Mouse (Mus musculus) liver, embryonic 14.5 days (tissue): ENCODE data around the gene Clec12a. TPM values are rescaled to one million over a fixed set of nuclear protein-coding genes. Genes with fewer than 3 reads are reported as not detected.

Experiments
- ATAC-seq: fragments of 200-750 bp; cut with Nextera tagmentation; 2 replicates; pipeline ENCODE4 v1.8.0; 2017; ENCODE audit warnings: moderate number of reproducible peaks, mild to moderate bottlenecking, moderate library complexity; ENCODE audit not compliant: insufficient read depth
- DNase-seq, 3 experiments: peaks; one replicate each; pipeline ENCODE4 v3.0.0-alpha.2; 2012 to 2013; ENCODE audit warnings: low read depth in 3 of 3, low spot score in 3 of 3
- H3K27ac ChIP-seq: fragments of 300-500 bp; sonication (generic); 2 replicates; pipeline ENCODE4 v1.5.1; 2014; ENCODE audit warnings: moderate library complexity, mild to moderate bottlenecking, control low read depth, inconsistent platforms
- H3K27me3 ChIP-seq: fragments of 300-500 bp; sonication (generic); 2 replicates; pipeline ENCODE4 v1.6.1; 2014; ENCODE audit warnings: mild to moderate bottlenecking, low read length, moderate library complexity; ENCODE audit not compliant: control insufficient read depth, insufficient read depth
- H3K36me3 ChIP-seq: fragments of 300-500 bp; sonication (generic); replicated peaks from 2 replicates; pipeline ENCODE4 v1.6.1; 2014; ENCODE audit warnings: low read depth; ENCODE audit not compliant: control insufficient read depth, insufficient read depth
- H3K4me1 ChIP-seq, 2 experiments: fragments of 200-500 bp in 1 of 2; fragments of 300-500 bp in 1 of 2; sonication (generic) in 1 of 2; replicated peaks; 2 replicates each; pipeline ENCODE4 v1.6.1; 2012 to 2014; ENCODE audit warnings: antibody characterized with exemption in 1 of 2, inconsistent platforms in 1 of 2, low read length in 1 of 2; ENCODE audit not compliant: control insufficient read depth in 2 of 2, insufficient read depth in 2 of 2
- H3K4me2 ChIP-seq: fragments of 300-500 bp; sonication (generic); 2 replicates; pipeline ENCODE4 v1.6.1; 2014; ENCODE audit warnings: low read depth, mild to moderate bottlenecking, control low read depth, moderate library complexity
- H3K4me3 ChIP-seq, 2 experiments: fragments of 200-500 bp in 1 of 2; fragments of 300-500 bp in 1 of 2; sonication (generic) in 1 of 2; 2 replicates each; pipeline ENCODE4 v1.5.1; 2012 to 2014; ENCODE audit warnings: low read depth in 2 of 2, low read length in 2 of 2, mild to moderate bottlenecking in 2 of 2, control low read depth in 1 of 2, inconsistent platforms in 1 of 2, moderate library complexity in 1 of 2; ENCODE audit not compliant: insufficient read depth in 1 of 2
- H3K9ac ChIP-seq: fragments of 300-500 bp; sonication (generic); replicated peaks from 2 replicates; pipeline ENCODE4 v1.6.1; 2014; ENCODE audit warnings: mild to moderate bottlenecking, control low read depth, moderate library complexity
- H3K9me3 ChIP-seq: fragments of 300-500 bp; sonication (generic); 2 replicates; pipeline ENCODE4 v1.6.1; 2016; ENCODE audit warnings: low read length, mixed read lengths; ENCODE audit not compliant: control insufficient read depth
- CTCF ChIP-seq: IDR thresholded peaks from 2 replicates; pipeline ENCODE4 v1.5.1; 2016; ENCODE audit warnings: antibody characterized with exemption, low read depth, control low read depth
- EP300 ChIP-seq: IDR thresholded peaks from 2 replicates; pipeline ENCODE4 v1.6.1; 2016; ENCODE audit warnings: antibody characterized with exemption, low read depth
- WGBS: fragments of 180-500 bp; shearing (Covaris S2); extraction: QIAGEN DNeasy Blood & Tissue Kit; methylation state at CpG from one replicate; pipeline ENCODE4 v1.1.7; 2014; ENCODE audit not compliant: insufficient replicate concordance; 5-methylcytosine and 5-hydroxymethylcytosine counted together
- polyA plus RNA-seq, 2 experiments: library from polyadenylated mRNA; depleted of rRNA in 1 of 2; stranded (reverse) in 1 of 2; unstranded in 1 of 2; fragments of >200 nt; fragmentation: Nextera tagmentation in 1 of 2; extraction: Ambion mirVana in 1 of 2; gene quantifications; 2 replicates each; pipeline versions ENCODE4 v1.2.1 to v1.2.3; 2012 to 2014

The Clec12a gene
- polyA plus RNA-seq, 2 experiments: 5.5 to 10.4 TPM

DNA sequence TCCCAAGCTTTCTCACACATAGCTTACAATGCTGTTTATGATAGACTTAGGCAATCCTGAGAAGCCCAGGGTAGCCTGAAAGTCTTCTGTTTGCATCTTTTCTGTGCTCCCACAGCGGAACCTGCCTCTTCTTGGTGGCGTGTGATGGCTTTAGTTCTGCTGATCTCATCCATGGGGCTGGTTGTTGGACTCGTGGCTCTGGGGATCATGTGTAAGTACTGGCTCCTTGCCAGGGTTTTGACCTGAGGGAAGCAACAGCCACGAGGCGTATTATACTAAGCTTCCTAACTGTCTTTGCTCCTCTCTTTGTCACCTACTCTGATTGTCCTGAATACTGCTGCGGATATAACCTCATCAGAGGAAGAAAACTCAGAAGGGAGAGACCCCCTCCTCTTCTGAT lies 57.5 kb downstream of the Clec12a start:
- 37% methylated on average over 6 of the region's 6 CpGs for WGBS
- Histone ChIP-seq H3K27me3 (no peaks in the 10 kb centered on the region), H3K4me1 (no peaks in the 10 kb centered on the region; a peak in 1 of 4 replicates), H3K4me2 (no peak overlapping the region), H3K9me3 (no peaks in the 10 kb centered on the region), H3K4me3 (no peak overlapping the region), H3K27ac (no peak overlapping the region), H3K9ac (no peak overlapping the region), H3K36me3 (no peaks in the 10 kb centered on the region)
- no peak for TF ChIP-seq EP300
- TF ChIP-seq CTCF: no peak
- ATAC-seq (peak; percentile 51; the same call in 1 of the 2 replicates), DNase-seq (no peak)

DNA sequence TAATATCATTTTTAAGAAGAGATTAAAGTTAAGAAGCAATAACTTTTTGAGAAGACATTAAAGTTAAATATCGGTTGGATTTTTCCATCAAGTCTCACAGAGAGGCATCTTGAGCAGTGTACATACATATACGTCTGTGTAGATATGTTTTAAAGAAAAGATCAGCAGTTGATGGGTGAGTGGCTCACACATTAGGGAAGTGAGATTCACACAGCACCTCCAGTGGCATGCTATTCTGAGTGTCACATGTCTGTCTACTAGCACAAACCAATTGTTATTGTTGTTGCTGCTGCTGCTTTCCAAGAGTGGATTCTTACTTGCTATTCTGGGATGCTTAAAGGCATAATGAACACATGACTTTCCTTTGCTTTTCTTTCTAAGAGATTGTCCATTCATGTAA lies 59.9 kb downstream of the Clec12a start:
- H3K4me3 ChIP-seq: no peak overlapping the region
- DNase-seq: no peak
- no peak overlapping the region for H3K9ac ChIP-seq
- H3K4me2 ChIP-seq: no peak overlapping the region
- H3K9me3 ChIP-seq: no peaks in the 10 kb centered on the region
- H3K4me1 ChIP-seq: no peaks in the 10 kb centered on the region; a peak in 1 of 4 replicates
- no peak overlapping the region for H3K27ac ChIP-seq
- no peaks in the 10 kb centered on the region for H3K27me3 ChIP-seq
- ATAC-seq: no peak
- 60% methylated on average over 2 of the region's 2 CpGs for WGBS
- TF ChIP-seq CTCF: no peak
- TF ChIP-seq EP300: no peak
- no peaks in the 10 kb centered on the region for H3K36me3 ChIP-seq

DNA sequence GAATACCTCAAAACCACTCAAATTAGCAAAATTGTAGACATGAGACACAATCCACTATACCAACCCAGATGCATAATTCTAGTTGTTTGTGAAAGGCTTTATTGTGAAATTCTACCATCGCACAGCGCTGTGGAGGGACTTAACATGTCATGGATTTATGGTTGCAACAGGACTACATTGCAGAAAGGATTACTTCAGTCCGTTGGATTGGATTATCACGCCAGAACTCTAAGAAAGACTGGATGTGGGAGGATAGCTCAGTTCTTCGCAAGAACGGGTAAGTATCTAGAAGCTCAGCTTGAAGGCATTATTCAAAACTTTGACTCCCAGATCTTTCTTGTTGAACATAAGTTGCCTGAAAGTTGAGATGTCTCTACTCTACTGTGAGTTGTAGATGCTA lies 60.9 kb downstream of the Clec12a start:
- no peaks in the 10 kb centered on the region; a peak in 1 of 4 replicates for H3K4me1 ChIP-seq
- no peak overlapping the region for H3K27ac ChIP-seq
- H3K36me3 ChIP-seq: no peaks in the 10 kb centered on the region
- 77% methylated on average over 6 of the region's 6 CpGs for WGBS
- no peaks in the 10 kb centered on the region for H3K27me3 ChIP-seq
- H3K9me3 ChIP-seq: no peaks in the 10 kb centered on the region
- TF ChIP-seq CTCF (no peak), EP300 (no peak)
- no peak for ATAC-seq
- DNase-seq: no peak
- H3K4me3 ChIP-seq: no peak overlapping the region
- no peak overlapping the region for H3K9ac ChIP-seq
- H3K4me2 ChIP-seq: no peak overlapping the region

DNA sequence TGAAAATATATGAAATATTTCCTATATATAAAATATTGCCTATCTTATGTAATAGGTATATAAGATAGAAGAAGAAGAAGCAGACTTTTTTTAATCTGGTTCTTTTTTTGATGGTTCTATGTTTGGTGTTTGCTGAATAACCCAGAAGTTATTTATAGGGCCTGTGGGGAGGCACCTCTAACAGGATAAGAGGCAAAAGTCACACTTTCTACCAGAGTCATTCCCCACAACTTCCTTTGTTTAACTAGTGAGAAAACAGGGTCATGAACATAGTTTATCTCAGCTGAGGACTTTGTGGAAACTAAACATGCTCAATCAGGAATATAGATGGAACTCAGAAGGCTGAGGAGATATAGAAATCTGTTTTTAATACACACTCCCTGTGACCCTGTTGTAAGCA lies 63.5 kb downstream of the Clec12a start:
- no peak overlapping the region for H3K27ac ChIP-seq
- H3K9me3 ChIP-seq: no peaks in the 10 kb centered on the region
- ATAC-seq (no peak), DNase-seq (no peak)
- no peak overlapping the region for H3K4me2 ChIP-seq
- H3K27me3 ChIP-seq: no peaks in the 10 kb centered on the region
- no peak overlapping the region for H3K4me3 ChIP-seq
- no peaks in the 10 kb centered on the region; a peak in 1 of 4 replicates for H3K4me1 ChIP-seq
- H3K9ac ChIP-seq: no peak overlapping the region
- H3K36me3 ChIP-seq: no peaks in the 10 kb centered on the region
- TF ChIP-seq CTCF: no peak
- TF ChIP-seq EP300: no peak

DNA sequence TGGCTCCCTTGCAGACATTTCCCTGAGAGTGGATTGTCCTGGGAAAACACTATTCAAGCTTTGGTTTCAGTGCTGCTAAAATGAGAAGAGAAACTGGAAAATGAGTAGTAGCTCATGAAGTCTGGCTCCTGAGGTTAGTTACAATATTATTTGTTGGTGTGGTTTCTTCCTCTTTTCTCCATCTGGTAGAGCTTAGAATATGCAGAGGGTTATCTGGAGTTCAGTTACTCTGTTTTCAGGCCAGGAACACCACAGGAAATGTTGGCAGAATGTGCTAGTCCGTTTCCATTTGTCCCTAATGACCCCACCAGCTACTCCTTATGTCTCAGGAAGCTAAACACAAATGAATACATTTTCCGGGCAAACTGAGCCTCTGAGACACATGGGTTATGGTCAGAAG lies 64.8 kb downstream of the Clec12a start:
- H3K27me3 ChIP-seq: no peaks in the 10 kb centered on the region
- H3K4me1 ChIP-seq: no peaks in the 10 kb centered on the region; a peak in 1 of 4 replicates
- H3K27ac ChIP-seq: no peak overlapping the region
- no peaks in the 10 kb centered on the region for H3K9me3 ChIP-seq
- H3K9ac ChIP-seq: no peak overlapping the region
- H3K4me3 ChIP-seq: no peak overlapping the region
- DNase-seq (no peak), ATAC-seq (no peak)
- no peak overlapping the region for H3K4me2 ChIP-seq
- WGBS: 8% methylated on average over 2 of the region's 2 CpGs
- no peaks in the 10 kb centered on the region for H3K36me3 ChIP-seq
- TF ChIP-seq EP300 (no peak), CTCF (no peak)
